Mouse (Mus musculus) heart, embryonic 14.5 days (tissue): ENCODE data around the gene Tmem51. TPM values are rescaled to one million over a fixed set of nuclear protein-coding genes. Genes with fewer than 3 reads are reported as not detected.
"Not testable (repeated sequence)": the region's sequence is repeated elsewhere in the genome, so short reads cannot be mapped to it uniquely, and the experiment has no call there.

Experiments used
- ATAC-seq: fragments of 200-750 bp; cut with Nextera tagmentation; 2 replicates; pipeline ENCODE4 v1.8.0; 2017; ENCODE audit warnings: low read depth, moderate TSS enrichment; ENCODE audit not compliant: insufficient number of reproducible peaks, insufficient read depth, low FRiP score
- H3K27ac ChIP-seq, 2 experiments: fragments of 200-500 bp in 1 of 2; fragments of 300-500 bp in 1 of 2; sonication (generic) in 1 of 2; replicated peaks in 1 of 2; 2 replicates each; pipeline ENCODE4 v1.5.1; 2012 to 2014; ENCODE audit warnings: low read depth in 2 of 2, low read length in 2 of 2, control low read depth in 1 of 2, mild to moderate bottlenecking in 1 of 2, mixed read lengths in 1 of 2; ENCODE audit not compliant: control insufficient read depth in 1 of 2, insufficient read depth in 1 of 2
- H3K27me3 ChIP-seq: fragments of 300-500 bp; sonication (generic); 2 replicates; pipeline ENCODE4 v1.6.1; 2014; ENCODE audit warnings: mild to moderate bottlenecking, low read length, control low read depth; ENCODE audit not compliant: control insufficient read depth, insufficient read depth
- H3K36me3 ChIP-seq: fragments of 300-500 bp; sonication (generic); 2 replicates; pipeline ENCODE4 v1.6.1; 2014; ENCODE audit warnings: mild to moderate bottlenecking, control low read depth, low read length, mixed read lengths; ENCODE audit not compliant: control insufficient read depth, insufficient read depth
- H3K4me1 ChIP-seq, 2 experiments: fragments of 200-500 bp in 1 of 2; fragments of 300-500 bp in 1 of 2; sonication (generic) in 1 of 2; 2 replicates each; pipeline ENCODE4 v1.6.1; 2012 to 2014; ENCODE audit warnings: low read length in 2 of 2, control low read depth in 1 of 2, mixed read lengths in 1 of 2; ENCODE audit not compliant: control insufficient read depth in 2 of 2, insufficient read depth in 2 of 2
- H3K4me2 ChIP-seq: fragments of 300-500 bp; sonication (generic); 2 replicates; pipeline ENCODE4 v1.6.1; 2014; ENCODE audit warnings: mild to moderate bottlenecking, low read length
- H3K4me3 ChIP-seq, 2 experiments: fragments of 200-500 bp in 1 of 2; fragments of 300-500 bp in 1 of 2; sonication (generic) in 1 of 2; 2 replicates each; pipeline ENCODE4 v1.5.1; 2012 to 2014; ENCODE audit warnings: low read length in 2 of 2, mild to moderate bottlenecking in 2 of 2, control low read depth in 1 of 2, low read depth in 1 of 2, moderate library complexity in 1 of 2; ENCODE audit not compliant: control insufficient read depth in 1 of 2, insufficient read depth in 1 of 2
- H3K9ac ChIP-seq: fragments of 300-500 bp; sonication (generic); 2 replicates; pipeline ENCODE4 v1.6.1; 2014; ENCODE audit warnings: mild to moderate bottlenecking, low read length
- H3K9me3 ChIP-seq: fragments of 300-500 bp; sonication (generic); 2 replicates; pipeline ENCODE4 v1.6.1; 2016; ENCODE audit warnings: low read length, control low read depth; ENCODE audit not compliant: control insufficient read depth
- WGBS: fragments of 180-500 bp; shearing (Covaris S2); extraction: QIAGEN DNeasy Blood & Tissue Kit; methylation state at CpG from one replicate; pipeline ENCODE4 v1.1.7; 2014; 5-methylcytosine and 5-hydroxymethylcytosine counted together
- polyA plus RNA-seq: library from polyadenylated mRNA; unstranded; fragments of >200 nt; fragmentation: Nextera tagmentation; extraction: Ambion mirVana; gene quantifications from 2 replicates; pipeline ENCODE4 v1.2.1, GENCODE M21; 2014

Gene Tmem51
- polyA plus RNA-seq, 1 experiment from 2014 or later, result 36.4 TPM

DNA sequence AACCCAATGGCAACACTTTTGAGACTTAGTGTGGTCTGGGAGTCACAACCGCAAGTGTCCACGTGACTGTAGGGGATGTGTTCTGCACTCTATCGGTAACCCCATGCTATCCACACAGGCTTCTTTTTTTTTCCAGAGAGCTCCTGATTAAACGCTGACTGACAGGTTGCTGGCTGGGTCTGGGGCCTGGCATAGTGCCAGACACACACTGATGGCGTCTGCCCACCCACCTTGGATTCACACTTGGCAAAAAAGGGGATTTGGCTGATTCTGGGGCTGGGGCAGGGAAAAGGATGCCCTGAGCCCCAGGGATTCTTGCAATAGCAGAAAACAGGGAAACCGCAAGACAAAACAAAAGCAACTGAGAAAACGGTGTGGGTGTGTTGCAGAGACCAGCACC is 88.0 kb downstream of the Tmem51 start:
- 50% methylated on average over 7 of the region's 7 CpGs for WGBS
- Histone ChIP-seq H3K36me3 (no peaks in the 10 kb centered on the region), H3K27ac (no peak overlapping the region), H3K9ac (no peak overlapping the region), H3K4me1 (peaks cover 3% of the 10 kb centered on the region in 2 experiments; a peak in 1 of 4 replicates), H3K27me3 (no peaks in the 10 kb centered on the region), H3K9me3 (no peaks in the 10 kb centered on the region), H3K4me3 (no peak overlapping the region), H3K4me2 (no peak overlapping the region)
- no peak for ATAC-seq

DNA sequence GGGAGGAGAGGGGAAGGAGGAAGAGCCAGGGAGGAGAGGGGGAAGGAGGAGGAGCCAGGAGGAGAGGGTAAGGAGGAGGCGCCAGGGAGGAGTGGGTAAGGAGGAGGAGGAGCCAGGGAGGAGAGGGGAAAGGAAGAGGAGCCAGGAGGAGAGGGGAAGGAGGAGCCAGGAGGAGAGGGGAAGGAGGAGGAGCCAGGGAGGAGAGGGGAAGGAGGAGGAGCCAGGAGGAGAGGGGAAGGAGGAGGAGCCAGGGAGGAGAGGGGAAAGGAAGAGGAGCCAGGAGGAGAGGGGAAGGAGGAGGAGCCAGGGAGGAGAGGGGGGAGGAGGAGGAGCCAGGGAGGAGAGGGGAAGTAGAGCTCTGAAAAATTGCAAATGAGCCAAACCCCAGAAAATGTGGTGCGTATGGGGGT is 90.0 kb downstream of the Tmem51 start:
- not testable (repeated sequence) for H3K4me3 ChIP-seq
- 66% methylated on average over 2 of the region's 2 CpGs for WGBS

DNA sequence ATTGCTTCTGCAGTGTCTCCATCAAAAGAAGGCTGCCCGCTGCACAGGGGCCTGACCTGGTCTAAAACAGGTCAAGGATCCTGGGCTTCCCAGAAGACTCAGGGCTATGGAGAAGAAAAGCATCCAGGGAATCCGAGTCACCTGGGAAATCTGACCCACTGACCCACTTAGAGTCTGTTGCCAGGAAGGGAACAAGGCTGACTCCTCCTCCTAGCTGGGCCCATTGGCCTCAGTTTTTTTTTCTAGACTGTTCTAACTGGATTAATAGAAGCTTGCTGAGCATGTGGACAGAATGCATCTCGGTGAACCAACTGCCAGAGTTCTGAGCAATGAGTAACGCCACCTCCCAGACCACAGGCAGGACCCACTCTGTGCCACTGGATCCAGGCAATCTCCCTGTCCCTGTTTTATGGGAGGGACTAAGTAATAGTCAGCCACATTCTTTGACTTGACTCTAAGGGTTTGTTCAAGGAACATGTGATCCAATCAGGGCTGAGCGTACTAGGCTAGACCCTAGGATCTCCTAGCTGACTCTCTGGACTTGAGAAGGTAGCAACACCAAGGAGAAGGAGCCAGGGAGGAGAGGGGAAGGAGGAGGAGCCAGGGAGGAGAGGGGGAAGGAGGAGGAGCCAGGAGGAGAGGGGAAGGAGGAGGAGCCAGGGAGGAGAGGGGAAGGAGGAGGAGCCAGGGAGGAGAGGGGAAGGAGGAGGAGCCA is 90.6 kb downstream of the Tmem51 start:
- H3K9me3 ChIP-seq, result no peaks in the 10 kb centered on the region
- H3K4me3 ChIP-seq, result no peak overlapping the region
- no peaks in the 10 kb centered on the region for H3K36me3 ChIP-seq
- H3K4me1 ChIP-seq, result peaks cover 3% of the 10 kb centered on the region in 2 experiments; a peak in 1 of 4 replicates
- no peak for ATAC-seq
- H3K9ac ChIP-seq, result no peak overlapping the region
- 66% methylated on average over 5 of the region's 5 CpGs for WGBS
- no peaks in the 10 kb centered on the region for H3K27me3 ChIP-seq
- no peak overlapping the region for H3K4me2 ChIP-seq
- H3K27ac ChIP-seq, result no peak overlapping the region

More for the DNA sequence above, 90.0 kb downstream of the Tmem51 start:
- not testable (repeated sequence) for H3K36me3 ChIP-seq, H3K27me3 ChIP-seq, H3K9ac ChIP-seq, H3K4me1 ChIP-seq, H3K9me3 ChIP-seq, H3K4me2 ChIP-seq, ATAC-seq, H3K27ac ChIP-seq

DNA sequence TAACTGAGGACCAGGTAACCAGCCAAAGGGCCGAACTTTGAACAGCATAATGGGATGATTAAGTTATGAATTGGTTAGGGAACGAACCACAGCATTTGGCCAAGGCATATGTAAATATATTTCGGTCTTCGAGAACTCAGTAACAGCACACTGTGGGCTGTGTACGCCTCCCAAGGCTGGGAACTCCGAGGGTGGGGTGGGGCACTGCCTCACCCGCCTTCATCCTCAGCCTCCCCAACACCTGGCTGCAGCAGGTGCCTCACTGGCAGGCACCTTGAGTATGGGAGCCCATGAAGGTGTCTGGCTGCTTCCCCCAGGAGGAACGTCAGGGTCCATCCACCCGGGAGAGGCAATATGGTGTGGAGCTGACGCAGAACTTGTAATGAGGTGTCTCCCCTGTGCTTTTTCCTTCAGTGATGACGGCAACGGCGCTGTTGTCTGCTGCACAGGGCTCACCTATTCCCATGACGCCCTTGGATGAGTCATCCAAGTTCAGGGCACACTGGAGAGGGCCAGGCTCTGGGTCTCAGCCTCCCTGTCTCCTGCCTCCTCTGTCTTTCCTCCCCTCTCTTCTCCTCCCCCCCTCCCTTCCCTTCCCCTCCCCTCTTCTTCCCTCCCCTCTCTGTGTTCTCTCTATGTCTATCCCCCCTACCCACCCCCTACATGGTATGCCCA is 91.4 kb downstream of the Tmem51 start:
- no peak for ATAC-seq

DNA sequence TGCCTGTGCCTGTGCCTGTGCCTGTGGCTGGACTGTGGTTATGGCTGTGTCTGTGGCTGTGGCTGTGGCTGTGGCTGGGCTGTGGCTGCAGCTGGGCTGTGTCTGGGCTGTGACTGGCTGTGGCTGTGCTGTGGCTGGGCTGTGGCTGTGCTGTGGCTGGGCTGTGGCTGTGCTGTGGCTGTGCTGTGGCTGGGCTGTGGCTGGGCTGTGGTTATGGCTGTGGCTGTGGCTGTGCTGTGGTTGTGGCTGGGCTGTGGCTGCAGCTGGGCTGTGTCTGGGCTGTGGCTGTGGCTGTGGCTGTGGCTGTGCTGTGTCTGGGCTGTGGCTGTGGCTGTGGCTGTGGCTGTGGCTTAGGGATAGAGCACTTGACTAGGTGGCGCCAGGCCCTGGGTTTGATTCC is 95.9 kb downstream of the Tmem51 start:
- Histone ChIP-seq H3K4me2 (no peak overlapping the region), H3K36me3 (no peaks in the 10 kb centered on the region), H3K4me1 (no peaks in the 10 kb centered on the region), H3K9me3 (no peaks in the 10 kb centered on the region), H3K27ac (no peak overlapping the region), H3K27me3 (no peaks in the 10 kb centered on the region), H3K4me3 (no peak overlapping the region), H3K9ac (no peak overlapping the region)
- no peak for ATAC-seq
- 92% methylated on average over 1 of the region's 1 CpGs for WGBS

More for the DNA sequence above, 91.4 kb downstream of the Tmem51 start:
- no peak overlapping the region for H3K27ac ChIP-seq
- H3K27me3 ChIP-seq, result no peaks in the 10 kb centered on the region
- no peaks in the 10 kb centered on the region for H3K9me3 ChIP-seq
- 0 out of 4 replicates have a peak, but pooled peaks cover 0 to 3% of the 10 kb centered on the region in 2 experiments for H3K4me1 ChIP-seq
- H3K4me2 ChIP-seq, result no peak overlapping the region
- no peaks in the 10 kb centered on the region for H3K36me3 ChIP-seq
- H3K4me3 ChIP-seq, result no peak overlapping the region
- H3K9ac ChIP-seq, result no peak overlapping the region
- 75% methylated on average over 14 of the region's 14 CpGs for WGBS

DNA sequence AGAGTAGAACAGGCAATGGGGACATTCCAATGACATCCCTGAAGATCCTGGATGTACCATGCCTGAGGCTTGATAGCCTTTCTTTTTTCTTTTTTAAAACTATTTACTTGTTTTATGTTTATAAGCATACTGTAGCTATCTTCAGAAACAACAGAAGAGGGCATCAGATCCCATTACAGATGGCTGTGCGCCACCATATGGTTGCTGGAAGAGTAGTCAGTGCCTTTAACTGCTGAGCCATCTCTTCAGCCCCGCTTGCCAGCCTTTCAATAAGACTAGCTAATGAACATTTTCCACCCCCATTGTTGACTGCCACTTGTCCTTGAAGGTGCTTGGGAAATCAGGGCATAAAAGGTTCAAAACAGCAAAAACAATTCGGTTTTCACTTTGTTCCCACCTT is 100.4 kb downstream of the Tmem51 start:
- no peaks in the 10 kb centered on the region for H3K9me3 ChIP-seq
- no peaks in the 10 kb centered on the region for H3K36me3 ChIP-seq

DNA sequence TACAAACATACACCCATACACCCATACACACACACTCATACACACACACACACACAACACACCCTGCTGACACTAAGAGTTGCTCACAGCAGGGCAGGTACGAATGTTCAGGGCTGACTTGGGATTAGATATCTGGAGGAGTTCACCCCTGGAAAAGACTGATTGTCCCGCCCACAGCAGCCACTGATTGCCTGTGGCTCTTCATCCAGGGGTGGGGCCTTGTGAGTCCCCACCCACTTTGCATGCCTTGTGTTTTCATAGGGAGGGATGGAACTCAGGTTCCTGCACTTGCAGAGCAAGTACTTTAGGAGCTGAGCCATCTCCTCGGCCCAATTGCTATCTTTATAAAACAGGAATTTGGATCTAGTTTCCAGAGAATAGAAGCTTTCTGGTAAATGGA is 102.6 kb downstream of the Tmem51 start:
- Histone ChIP-seq H3K9ac (no peak overlapping the region), H3K27ac (no peak overlapping the region), H3K27me3 (no peaks in the 10 kb centered on the region), H3K4me2 (no peak overlapping the region), H3K4me3 (no peak overlapping the region), H3K4me1 (no peaks in the 10 kb centered on the region), H3K36me3 (no peaks in the 10 kb centered on the region), H3K9me3 (no peaks in the 10 kb centered on the region)
- 65% methylated on average over 3 of the region's 3 CpGs for WGBS
- ATAC-seq, result no peak

More for the DNA sequence above, 100.4 kb downstream of the Tmem51 start:
- Histone ChIP-seq H3K9ac (no peak overlapping the region), H3K4me2 (no peak overlapping the region), H3K27ac (no peak overlapping the region), H3K27me3 (no peaks in the 10 kb centered on the region), H3K4me3 (no peak overlapping the region), H3K4me1 (no peaks in the 10 kb centered on the region)
- WGBS, result 57% methylated on average over 3 of the region's 3 CpGs
- ATAC-seq, result no peak
